Mouse (Mus musculus) retina, postnatal 7 days (tissue): ENCODE results near the gene Myo18b.

ENCODE experiments used
- DNase-seq: peaks from one replicate; pipeline ENCODE4 v3.0.0-alpha.2; 2012; ENCODE audit warnings: low read depth, low spot score

Myo18b gene

DNA sequence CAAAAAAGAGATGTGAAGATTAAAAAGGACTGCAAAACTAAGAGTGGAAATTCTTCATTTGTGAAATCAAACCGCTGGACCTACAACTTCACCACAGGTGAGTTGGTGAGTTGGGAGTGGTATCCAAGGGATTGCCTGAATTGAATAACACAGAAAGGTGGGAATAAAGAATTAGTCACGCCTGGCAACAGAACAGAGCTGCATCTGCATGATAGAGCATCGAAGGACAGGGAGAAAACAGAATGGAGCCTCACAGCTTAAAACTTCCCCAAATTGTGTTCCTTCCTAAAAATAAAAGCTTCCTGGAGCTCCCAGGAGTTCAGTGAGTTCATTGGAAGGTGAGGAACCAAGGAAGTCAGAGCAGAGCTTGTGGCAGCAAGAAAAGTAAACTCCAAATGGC is 73.7 kb downstream of the Myo18b start:
- no peak for DNase-seq

DNA sequence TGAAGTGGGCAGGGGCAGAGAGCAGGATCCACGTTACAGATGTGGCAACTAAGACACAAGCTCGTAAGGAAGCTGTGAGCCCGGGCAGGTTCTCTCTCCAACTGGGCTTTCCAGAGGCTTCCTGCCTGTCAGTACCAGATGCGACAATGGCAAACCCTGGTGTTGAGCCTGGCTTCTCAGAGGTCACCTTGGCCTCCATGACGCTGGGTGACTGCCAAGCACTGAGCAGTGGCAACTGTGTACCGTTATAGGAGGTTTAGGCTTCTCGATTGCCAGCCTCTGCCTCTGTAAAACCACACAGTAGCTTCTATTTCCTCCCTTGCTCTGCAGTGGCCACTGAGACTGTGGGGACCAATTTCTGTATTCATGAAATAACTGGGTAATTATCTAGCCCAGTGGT is 81.1 kb downstream of the Myo18b start:
- DNase-seq, result no peak

DNA sequence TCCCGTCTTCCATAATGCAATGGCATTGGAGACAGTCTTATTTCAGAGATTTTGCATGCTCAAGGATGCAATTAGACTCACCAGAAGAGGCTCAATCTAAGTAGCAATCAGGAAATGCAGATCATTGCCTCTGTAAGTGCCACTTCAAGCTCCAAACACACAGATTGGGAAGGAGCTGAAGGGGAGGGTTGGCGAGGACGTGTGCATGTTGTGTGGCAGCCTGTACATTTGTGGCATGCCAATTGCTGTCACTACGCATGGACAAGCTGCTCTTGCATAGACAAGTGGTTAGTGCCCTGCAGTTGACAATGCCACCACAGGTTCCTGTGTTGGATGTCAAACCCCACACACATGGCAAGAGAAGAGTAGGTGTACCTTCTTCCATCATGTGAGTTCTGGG is 88.5 kb downstream of the Myo18b start:
- DNase-seq, result no peak

DNA sequence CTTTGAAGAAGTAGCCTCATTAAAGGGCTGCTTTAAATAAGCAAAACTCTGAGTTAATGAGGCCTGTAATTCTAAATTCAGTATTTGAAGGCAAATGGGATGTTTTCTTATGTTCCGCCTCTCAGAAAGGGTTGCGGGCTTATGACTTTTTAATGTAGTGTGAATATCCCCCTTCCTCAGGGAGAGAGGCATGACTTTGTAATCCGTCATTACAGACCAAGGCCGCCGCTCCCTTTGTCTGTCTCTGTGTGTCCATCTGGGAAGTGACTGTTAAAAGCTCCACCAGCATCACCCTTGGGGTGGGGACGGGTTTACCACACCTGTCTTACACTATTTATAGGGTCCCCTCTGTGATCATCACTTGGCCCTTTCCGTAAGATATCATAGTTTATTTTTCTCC is 100.1 kb downstream of the Myo18b start:
- no peak for DNase-seq

DNA sequence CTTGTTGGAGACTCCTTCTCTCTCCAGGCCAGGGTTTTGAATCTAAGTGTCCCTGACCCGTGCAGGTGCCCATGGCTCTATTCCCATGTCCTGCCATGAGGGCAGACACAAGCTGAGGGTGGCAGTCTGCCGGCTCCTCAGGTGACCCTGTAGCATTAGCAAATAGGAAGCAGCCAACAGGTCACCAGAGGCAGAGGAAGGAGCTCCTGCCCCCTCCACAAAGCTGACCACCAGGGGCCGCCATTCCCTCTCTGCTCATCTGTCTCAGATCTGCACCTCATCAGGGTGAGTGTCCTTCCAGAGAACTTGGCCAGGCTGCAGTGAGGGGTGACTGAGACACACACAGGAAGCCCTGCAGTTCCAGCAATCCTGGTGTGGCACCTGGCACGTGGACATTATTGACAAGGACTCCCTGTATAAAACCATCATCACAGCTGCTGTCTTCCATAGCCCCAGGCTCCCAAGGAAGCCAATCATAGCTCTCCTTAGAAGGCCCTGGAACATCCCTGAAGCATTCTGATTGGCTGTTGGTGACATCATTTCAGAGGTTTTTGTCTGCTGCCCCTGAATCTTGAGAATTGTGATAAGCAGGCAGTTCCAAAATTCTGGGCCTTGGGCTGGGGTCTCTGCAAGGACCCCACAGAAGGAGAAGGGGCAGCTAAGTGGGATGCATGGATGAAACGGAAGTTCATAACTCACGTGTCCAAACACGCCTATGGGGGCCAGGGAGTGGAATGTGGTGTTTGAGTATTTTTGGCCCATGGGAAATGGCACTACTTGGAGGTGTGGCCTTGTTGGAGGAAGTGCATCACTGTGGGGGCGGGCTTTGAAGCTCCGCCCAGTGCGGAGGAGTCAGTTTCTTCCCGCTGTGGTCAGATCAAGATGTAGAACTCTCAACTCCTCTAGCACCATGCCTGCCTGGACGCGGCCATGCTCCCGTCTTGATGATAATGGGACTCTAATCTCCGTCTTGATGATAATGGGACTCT is 104.1 kb downstream of the Myo18b start:
- no peak for DNase-seq

DNA sequence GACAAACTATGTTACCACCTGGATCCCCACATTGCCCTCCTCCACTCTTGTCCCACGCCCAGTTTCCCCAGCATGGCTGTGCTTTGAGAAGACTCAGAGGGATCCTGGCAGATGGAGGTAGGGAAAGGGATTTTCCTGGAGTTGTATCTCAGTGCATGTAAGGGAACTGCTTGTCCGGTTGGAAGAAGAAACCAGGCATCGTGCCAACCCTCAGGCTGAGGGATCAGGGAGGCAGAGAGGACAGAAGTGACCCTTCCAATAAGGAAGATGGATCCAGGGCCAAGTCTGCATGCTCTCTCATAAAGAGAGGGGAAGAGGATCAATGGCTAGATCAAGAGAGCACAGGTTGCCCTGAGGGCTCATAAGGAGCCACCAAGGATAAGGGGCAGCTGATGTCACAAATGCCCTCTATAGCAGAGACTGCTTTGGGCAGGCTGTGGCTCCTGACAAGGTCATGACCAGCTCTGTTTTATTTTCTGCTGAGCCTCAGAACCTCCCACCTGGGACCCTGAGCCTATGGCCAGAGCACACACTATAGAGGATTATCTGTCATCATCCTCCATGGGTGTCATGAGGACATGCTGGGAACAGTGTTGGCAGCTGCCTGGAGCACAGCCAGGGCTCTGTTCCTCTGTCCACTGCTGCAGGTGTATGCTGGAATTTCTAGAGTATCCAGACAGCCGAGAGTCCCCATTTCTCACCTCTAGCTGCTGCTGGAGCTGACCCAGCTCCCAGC is 105.6 kb downstream of the Myo18b start:
- DNase-seq, result no peak

DNA sequence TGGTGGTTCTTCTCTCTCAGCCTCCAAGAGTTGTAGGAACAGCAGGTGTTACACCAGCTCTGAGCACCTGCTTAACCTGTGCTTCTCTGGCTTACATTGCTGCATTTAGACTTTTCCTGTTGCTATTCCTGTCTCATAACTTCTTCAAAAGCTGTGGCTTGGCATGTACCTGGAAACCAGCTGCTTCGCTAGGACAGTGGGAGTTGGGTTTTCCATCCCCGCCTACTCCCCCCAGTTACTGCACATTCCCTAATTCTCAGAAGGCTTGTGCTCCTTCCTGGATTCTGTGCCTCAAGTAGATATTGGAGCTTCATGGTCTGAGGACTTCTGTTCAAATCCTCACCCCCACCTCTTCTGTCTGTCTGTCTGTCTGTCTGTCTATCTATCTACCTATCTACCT is 107.7 kb downstream of the Myo18b start:
- no peak for DNase-seq

DNA sequence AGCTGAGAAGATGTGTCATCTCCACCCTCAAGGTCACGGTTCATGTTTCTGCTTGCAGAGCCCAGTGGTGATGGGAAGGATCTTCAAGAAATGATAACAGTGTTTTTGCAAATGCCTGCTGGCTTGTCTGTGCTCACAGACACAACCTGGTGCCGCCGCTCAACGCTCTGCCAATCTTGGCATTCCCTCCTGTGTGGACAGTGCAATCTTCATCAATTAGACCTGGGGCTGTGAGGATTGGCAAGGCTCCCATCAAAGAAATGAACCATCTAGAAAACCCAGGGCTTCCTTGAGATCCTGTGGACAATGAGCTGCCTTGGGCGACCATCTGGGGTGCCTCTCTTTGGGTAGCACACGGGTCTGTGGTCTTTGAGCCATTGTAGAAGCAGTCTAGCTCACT is 109.4 kb downstream of the Myo18b start:
- no peak for DNase-seq

DNA sequence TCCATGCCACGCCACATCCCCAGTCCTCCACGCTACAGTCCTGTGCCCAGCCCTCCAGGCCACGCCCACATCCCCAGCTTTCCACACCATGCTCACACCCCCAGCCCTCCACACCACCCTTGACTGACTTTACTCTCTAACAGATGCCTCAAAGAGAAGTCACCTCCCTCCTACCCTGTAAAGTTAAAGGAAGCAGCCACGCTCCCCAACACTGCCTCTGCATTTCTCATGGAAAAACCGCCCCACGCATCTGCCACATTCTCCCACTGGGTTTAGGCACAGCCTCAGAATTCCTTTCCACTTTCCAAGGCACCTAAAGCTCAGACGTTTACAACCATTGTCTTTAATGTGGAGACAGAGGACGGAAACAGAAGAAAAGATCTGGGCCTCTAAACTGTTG is 110.1 kb downstream of the Myo18b start:
- no peak for DNase-seq

DNA sequence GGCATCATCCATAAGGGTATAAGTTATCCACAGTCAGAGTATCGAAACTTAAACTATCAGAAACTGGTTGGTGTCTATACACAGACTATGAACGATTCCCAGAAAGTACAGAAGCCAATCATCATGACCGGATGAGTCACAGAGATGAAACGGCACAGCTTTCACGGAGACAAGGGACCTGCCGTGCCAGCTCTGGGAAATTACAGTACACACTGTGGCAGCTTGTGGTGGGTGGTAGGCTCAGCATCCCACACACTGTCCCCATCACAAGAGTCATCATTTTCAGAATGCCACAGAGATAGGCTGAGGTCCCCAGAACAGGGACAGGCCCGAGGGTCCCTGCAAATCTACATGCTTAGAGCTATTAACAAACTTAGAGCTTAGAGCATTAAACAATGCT is 114.4 kb downstream of the Myo18b start:
- no peak for DNase-seq

DNA sequence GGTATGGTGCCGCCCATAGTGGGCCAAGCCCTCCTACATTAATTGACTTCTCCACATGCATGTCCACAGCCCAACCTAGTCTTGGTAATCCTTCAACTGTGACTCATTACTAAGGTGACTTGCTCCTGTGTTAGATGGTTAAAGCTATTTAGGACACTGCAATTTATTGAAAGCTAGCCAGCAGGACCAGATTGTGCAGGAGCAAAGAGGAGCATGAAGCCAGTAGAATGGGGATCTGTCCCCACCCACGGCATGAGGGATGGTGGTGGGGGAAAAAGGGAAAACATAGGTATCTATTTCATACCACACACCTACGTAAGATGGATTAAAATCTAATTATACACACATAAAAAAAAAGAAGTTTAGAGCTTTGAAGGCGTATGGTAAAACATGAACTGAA is 114.9 kb downstream of the Myo18b start:
- no peak for DNase-seq

DNA sequence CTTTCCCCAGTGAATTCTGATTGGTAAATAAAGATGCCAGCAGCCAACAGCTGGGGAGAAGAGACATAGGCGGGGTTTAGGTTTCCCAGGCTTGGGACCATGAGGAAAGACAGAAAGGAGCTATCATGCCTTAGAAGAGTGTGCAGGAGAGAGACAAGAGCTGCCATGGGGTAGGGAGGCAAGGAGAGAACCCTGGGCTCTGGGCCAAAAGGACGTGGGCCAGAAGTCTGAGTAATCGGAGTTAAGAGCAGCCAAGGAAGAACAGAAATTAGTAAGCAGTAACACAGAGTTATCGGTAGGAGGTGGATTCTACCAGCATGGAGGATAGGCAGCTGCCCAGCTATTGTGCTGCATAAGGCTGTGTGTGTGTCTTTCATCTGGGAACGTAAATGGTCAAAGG is 115.8 kb downstream of the Myo18b start:
- DNase-seq, result no peak

DNA sequence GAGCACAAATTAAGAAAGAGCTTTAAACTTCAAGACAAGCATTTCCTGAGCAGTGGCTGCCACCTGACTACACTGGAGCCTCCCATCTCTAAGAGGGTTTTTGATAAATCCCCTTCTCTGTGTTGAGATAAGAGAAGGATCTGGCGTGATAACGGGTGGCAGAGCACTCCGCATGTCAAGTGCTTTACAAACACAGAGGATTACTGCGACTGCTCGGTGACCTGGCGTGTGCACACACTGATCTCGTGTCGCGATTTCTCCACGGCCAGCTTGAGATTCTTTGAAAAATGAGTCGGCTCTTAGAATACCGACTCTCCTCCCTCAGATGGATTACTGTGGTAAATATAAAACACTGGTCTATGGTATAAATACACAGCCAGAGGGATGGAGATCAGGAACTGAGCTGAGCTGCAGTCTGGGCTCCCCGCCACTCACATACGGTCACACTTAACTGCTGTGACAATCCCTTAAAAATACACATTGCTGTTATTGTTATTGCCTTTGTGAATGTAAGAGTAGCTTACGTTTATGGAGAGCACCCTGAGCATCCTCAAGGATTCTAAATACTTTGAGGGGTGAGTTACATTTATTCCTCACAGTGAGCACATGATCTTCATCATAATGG is 119.3 kb downstream of the Myo18b start:
- DNase-seq, result no peak

DNA sequence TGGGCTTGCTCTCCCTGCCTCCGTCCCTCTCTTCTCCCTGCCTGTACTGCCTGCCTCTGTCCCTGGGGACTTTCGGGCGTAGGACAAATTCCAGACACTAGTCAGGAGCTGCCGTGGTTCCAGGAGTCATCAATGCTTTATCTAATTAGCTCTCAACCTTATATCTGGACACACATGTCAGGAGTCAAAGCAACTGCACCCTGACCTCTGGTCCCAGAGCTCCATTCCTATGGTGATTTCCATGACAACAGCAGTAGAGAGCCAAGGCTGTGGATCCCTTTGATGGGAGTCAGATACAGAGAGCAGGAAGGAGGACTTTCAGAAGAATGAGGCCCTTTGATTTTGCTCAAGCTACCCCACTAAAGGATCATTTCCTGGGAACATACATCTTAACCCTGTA is 122.7 kb downstream of the Myo18b start:
- DNase-seq, result no peak

DNA sequence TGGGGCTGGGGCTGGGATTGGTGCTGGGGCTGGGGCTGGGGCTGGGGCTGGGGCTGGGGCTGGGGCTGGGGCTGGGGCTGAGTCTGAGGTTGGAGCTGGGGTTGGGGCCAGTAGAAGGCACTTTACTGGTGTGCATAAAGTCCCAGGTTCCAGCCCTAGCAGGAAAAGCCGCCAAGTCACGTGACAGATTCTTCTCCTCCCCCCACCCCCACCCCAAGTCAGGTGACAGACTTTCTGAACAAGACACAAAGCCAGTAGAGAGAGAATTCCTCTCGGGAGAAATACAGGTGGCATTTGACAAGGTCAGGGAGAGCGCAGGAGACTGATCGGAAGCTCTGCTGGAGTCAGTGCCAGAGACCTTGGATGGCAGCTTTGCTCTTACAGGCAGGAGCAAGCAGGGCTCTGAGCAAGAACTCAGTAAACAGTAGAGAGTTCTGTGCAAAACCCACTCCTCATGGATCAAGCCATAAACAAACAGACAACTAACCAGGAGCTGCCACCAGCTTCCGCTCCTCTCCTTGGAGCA is 124.7 kb downstream of the Myo18b start:
- DNase-seq, result no peak

DNA sequence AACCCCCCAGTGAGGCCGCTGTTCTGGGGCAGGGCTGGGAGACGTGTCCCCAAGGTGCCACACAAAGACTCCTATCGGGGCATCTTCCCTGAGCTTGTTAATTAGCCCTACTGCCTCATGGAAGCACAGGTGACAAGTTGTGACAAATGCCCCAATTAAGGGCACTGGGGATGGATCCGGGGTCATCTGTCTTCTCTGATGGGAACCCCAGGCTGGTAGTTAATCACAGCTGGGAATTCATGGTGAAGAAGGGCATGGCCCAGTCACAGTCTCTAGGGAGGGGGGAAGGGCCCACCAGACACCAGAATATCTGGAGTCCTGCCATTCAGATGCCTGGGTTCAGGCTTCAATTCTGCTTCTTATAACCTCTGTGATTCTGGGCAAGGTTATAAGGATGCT is 126.4 kb downstream of the Myo18b start:
- no peak for DNase-seq

DNA sequence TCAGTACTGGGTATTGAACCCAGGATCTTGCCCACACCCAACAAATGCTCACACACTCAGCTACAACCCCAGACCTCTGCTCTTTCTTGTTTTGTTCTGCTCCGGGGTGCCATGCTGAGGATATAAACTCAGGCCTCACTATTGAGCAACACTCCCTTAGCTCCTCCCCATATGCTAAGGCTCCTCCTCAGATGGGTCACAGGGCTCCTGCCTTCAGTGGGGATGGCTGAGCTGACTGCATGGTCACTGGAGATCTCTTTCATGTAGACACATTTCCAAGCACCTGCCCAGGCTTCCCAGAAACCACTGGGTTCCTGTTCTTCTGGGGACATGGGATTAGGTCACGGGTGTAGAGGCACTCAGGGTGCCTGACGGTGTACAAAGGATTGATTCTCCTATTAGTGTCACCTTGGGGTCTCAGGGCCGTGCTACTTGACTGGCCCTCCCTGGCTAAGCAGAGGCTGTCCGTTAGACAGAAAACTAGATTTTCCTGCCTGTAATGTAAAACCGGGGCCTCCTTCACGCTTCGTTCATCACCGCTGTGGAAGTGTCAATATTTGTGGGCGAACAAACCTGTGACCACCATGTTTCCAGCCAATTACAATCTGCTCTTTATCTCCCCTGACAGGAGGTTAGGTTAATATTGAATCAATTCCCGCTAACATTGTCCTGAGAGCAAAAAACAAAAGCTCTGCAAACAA is 127.0 kb downstream of the Myo18b start:
- DNase-seq, result no peak

DNA sequence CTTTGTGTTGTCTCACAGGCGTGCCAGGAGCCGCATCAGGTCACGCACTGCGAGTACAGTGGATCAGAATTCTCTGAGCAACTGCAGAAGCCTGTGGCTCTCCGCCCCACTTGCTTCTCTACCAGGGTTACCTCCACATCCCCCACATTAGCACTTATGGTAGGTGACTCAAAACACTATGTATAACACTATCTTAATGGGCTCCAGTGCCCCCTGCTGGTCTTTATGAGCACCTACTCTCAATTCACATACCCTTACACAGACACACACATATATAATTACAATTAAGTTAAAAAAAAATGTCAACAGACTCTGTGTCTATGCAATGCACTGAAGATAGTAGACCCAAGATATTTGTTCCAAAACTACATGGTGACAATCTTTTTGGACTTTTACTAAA is 127.6 kb downstream of the Myo18b start:
- DNase-seq, result no peak

DNA sequence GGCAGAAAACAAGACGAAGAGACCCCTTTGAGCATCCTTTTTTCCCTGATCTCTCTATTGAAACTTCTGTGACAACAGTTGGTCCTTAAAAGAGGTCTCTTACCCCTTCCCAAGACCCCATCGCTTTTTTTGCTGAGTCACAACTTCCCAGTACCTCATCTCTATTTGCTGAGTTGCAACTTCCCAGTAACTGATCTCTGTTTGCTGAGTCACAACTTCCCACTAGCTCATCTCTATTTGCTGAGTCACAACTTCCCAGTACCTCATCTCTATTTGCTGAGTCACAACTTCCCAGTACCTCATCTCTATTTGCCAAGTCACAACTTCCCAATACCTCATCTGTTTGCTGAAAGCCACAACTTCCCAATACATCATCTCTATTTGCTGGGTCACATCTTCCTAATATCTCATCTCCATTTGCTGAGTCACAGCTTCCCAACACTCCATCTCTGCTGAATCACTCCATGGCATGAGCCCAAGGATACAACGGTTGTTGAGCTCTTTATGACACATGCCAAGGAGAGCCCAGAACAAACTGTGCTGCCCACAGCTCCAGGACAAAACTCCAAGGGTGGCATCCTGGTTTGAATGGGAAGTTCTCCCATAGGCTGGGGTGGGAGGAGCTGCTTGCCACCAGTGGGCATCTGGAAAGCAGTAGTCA is 134.6 kb downstream of the Myo18b start:
- no peak for DNase-seq

DNA sequence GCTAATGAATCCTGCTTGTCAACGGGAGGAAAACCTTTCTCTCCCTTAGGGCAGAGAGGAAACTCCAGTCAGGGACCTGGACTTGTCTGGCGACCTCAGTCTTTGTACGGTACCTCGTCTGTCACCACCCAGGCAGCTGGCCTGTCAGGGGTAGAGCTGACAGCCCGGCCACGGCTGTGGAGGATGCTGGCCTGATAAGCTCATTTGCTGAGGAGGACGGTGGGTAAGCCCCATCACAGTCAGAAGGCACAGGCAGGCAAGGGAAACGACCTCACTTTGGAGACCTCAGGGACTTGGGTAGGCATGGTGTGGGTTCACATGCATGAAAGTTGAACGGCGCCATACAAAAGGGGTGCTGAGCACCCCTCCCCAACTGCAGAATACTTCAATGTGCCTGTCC is 140.6 kb downstream of the Myo18b start:
- no peak for DNase-seq

DNA sequence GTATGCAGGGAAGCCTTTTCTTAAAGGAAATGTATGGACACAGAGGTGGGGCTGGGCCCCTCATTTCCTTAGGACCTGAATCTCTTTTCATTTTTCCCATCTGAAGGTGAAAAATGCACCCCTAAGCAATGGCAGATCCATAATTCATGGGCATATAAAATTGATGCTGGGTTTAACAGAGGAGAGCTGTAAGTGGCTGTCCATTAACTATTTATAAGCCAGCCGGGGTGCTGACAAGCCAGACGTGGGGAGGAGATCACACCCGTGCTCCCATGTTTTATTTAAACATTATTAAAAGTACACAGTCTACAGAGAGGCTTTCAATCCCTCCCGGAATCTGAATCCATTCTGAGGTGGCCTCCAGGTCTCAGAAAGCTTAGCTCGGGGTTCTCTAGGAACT is 146.5 kb downstream of the Myo18b start:
- DNase-seq, result no peak
